Mouse (Mus musculus) ES-E14 (cell line): Measurements from ENCODE around the gene Cdc40. TPM values are rescaled to one million over a fixed set of nuclear protein-coding genes. Genes with fewer than 3 reads are reported as not detected.
A peak's percentile ranks its signal among the peaks of the same experiment; 100 is the strongest.

ENCODE experiments used
- DNase-seq: peaks from one replicate; pipeline ENCODE4 v3.0.0-alpha.2; 2013; ENCODE audit warnings: low read depth, low spot score
- H3K27ac ChIP-seq: 2 replicates; pipeline ENCODE4 v1.5.1; 2012; ENCODE audit warnings: low read depth, mild to moderate bottlenecking, low read length, moderate library complexity, mixed read lengths; ENCODE audit not compliant: poor library complexity, insufficient read depth, severe bottlenecking
- H3K36me3 ChIP-seq: 2 replicates; pipeline ENCODE4 v1.6.1; 2012; ENCODE audit warnings: mild to moderate bottlenecking, low read length, moderate library complexity, mixed read lengths; ENCODE audit not compliant: control insufficient read depth, poor library complexity, insufficient read depth, severe bottlenecking
- H3K4me1 ChIP-seq, 2 experiments: fragments of 150-350 bp in 1 of 2; sonication (generic) in 1 of 2; 2 replicates each; pipeline ENCODE4 v1.6.1; 2012; ENCODE audit warnings: low read length in 2 of 2, mild to moderate bottlenecking in 1 of 2, mixed read lengths in 1 of 2; ENCODE audit not compliant: control insufficient read depth in 2 of 2, insufficient read depth in 2 of 2, poor library complexity in 1 of 2
- H3K4me3 ChIP-seq, 2 experiments: fragments of 150-350 bp in 1 of 2; sonication (generic) in 1 of 2; 2 replicates each; pipeline ENCODE4 v1.5.1; 2012; ENCODE audit warnings: low read length in 2 of 2, low read depth in 1 of 2, mild to moderate bottlenecking in 1 of 2, mixed read lengths in 1 of 2; ENCODE audit not compliant: insufficient read depth in 1 of 2, poor library complexity in 1 of 2, severe bottlenecking in 1 of 2
- H3K9ac ChIP-seq: 2 replicates; pipeline ENCODE4 v1.6.1; 2012; ENCODE audit warnings: low read depth, mild to moderate bottlenecking, low read length, mixed read lengths; ENCODE audit not compliant: poor library complexity, insufficient read depth, severe bottlenecking
- H3K9me3 ChIP-seq: fragments of 150-350 bp; sonication (generic); 2 replicates; pipeline ENCODE4 v1.6.1; 2012; ENCODE audit warnings: low read depth, mild to moderate bottlenecking, low read length; ENCODE audit not compliant: control insufficient read depth, insufficient read depth
- CHD2 ChIP-seq: IDR thresholded peaks from 2 replicates; pipeline ENCODE4 v1.6.1; 2014; ENCODE audit warnings: mild to moderate bottlenecking, low read depth, low read length, inconsistent platforms
- HCFC1 ChIP-seq: IDR thresholded peaks from 2 replicates; pipeline ENCODE4 v1.6.1; 2012; ENCODE audit warnings: low read length, inconsistent platforms, borderline replicate concordance; ENCODE audit not compliant: insufficient read depth
- MAFK ChIP-seq: IDR thresholded peaks from 2 replicates; pipeline ENCODE4 v1.6.1; 2014; ENCODE audit warnings: mild to moderate bottlenecking, low read depth, low read length, inconsistent platforms; ENCODE audit not compliant: insufficient read depth
- ZC3H11A ChIP-seq: IDR thresholded peaks from 2 replicates; pipeline ENCODE4 v1.6.1; 2012; ENCODE audit warnings: low read depth, mild to moderate bottlenecking, inconsistent platforms, low read length, borderline replicate concordance
- ZNF384 ChIP-seq: IDR thresholded peaks from 2 replicates; pipeline ENCODE4 v1.6.1; 2012; ENCODE audit warnings: low read depth, low read length, inconsistent platforms
- in situ Hi-C, 2 experiments: fragments of 600-800 bp; cut with MboI; formaldehyde crosslinking; loops; one replicate each; pipeline ENCODE4 v1.15.1; 2025; ENCODE audit warnings: low sequenced_read_pairs in 2 of 2, inconsistent platforms in 1 of 2; ENCODE audit not compliant: unreplicated experiment in 2 of 2
- total RNA-seq: library from RNA; depleted of rRNA; stranded (reverse); fragments of 300-350 nt; gene quantifications from 2 replicates; pipeline ENCODE4 v1.2.3, GENCODE M21; 2012; rRNA removed

The Cdc40 gene
- 12.8 and 13.0 TPM in 2 replicates for total RNA-seq

DNA sequence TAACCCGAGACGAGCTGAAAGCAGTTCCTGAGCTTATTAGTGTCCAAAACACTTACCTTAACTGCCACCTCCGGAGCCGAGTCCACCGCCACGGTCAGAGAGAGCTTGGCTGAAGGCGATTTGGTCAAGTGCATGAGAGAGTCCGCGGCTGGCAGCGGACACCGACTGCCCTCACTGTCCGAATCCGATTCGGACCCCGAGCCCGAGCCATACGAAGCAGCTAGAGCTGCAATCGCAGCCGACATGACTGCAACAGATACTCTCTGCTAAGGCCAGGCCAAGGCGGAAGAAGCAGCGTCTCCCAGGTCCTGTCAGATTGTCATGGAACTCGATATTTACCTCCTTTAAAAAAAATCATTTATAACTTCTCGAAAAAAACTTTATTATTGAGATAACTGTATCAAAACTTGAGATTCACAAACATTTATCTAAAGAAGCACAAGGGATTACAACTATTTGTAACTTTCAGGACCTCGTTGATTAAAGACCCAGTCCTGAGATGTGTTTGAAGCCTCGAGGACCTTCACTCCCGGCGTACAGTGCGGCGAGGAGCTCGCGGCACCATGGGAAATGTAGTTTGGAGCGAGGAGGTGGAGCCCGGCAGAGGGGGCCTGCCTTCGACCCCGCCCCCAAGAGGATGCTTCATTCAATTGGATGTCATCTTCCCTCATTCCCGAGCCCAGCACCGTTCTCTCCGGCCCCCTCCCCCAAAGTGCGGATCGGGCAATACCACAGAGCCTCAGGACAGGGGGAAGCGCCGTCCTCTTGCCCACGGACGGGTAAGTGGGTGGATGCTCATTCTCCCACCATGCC is at the start of gene Cdc40, which contains the start of gene Wasf1:
Cdc40 (minus strand) TSS at position 481 of the 813 bp plus-strand sequence.
Wasf1 (plus strand) TSS at position 645 of the 813 bp plus-strand sequence.
- TF ChIP-seq MAFK (no peak), ZC3H11A (no peak), ZNF384 (no peak), HCFC1 (peak; percentile 96)
- Histone ChIP-seq H3K4me1 (peaks cover 0 to 2% of the 10 kb centered on the region in 2 experiments; a peak in 1 of 4 replicates), H3K4me3 (peak within 1 kb of the TSS; percentile 92 to 99), H3K27ac (peak within 1 kb of the TSS; percentile 90), H3K36me3 (no peaks in the 10 kb centered on the region), H3K9me3 (no peaks in the 10 kb centered on the region), H3K9ac (peak within 1 kb of the TSS; percentile 98)
- DNase-seq = peak; percentile 97
- in situ Hi-C loops = no loop called here

- Histone ChIP-seq H3K36me3 (no peaks in the 10 kb centered on the region), H3K4me3 (no peak overlapping the region), H3K27ac (no peak overlapping the region), H3K9ac (no peak overlapping the region), H3K4me1 (peaks cover 0 to 4% of the 10 kb centered on the region in 2 experiments; a peak in 1 of 4 replicates), H3K9me3 (no peaks in the 10 kb centered on the region)
- in situ Hi-C loops = no loop called here
- no peak for DNase-seq
- TF ChIP-seq ZC3H11A (no peak), ZNF384 (no peak), HCFC1 (no peak), MAFK (no peak), CHD2 (no peak)
These were observed 36.4 kb upstream of the Cdc40 start for GRCm38 (mm10) chr10:40919464-40919863.

DNA sequence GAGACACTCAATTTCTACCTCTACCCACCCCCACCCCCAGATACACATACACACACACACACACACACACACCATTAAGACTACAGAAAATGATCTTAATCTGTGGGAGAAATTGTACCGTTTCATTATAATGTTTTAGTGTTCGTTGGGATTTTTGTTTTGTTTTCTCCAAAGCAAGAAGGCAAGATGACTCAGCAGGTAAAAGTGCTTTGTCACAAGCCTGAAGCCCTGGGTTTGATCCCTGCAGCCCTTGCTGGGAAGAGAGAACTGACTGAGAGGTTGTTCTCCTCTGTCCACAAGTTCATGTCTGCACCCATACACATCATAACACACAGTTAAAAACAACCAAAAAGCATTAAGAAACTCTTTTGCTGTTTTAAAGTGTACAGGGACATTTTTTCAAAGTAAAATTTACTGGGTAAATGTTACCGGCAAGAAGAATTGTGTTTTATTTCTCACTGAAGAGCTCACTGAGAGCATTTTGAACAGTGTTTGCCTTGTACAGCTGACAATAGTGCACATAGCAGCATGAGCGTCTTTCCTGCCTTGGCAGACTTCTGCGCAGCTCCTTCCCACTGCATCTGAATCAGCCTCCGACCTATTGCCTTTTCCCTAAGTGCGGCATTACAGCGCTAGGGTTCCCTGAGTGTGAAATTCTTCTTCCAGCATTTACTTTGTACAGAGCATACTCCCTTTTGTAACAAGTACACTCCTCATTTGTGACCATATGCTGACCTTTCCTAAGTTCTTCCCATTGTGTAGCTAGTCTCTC is 35.7 kb upstream of the Cdc40 start:
- H3K4me1 ChIP-seq = peaks cover 0 to 4% of the 10 kb centered on the region in 2 experiments; a peak in 1 of 4 replicates
- H3K4me3 ChIP-seq = no peak overlapping the region
- no peak overlapping the region for H3K27ac ChIP-seq
- DNase-seq = no peak
- no peaks in the 10 kb centered on the region for H3K9me3 ChIP-seq
- H3K36me3 ChIP-seq = no peaks in the 10 kb centered on the region
- TF ChIP-seq MAFK (peak; percentile 85), ZC3H11A (no peak)
- H3K9ac ChIP-seq = no peak overlapping the region
- in situ Hi-C loops = no loop called here

DNA sequence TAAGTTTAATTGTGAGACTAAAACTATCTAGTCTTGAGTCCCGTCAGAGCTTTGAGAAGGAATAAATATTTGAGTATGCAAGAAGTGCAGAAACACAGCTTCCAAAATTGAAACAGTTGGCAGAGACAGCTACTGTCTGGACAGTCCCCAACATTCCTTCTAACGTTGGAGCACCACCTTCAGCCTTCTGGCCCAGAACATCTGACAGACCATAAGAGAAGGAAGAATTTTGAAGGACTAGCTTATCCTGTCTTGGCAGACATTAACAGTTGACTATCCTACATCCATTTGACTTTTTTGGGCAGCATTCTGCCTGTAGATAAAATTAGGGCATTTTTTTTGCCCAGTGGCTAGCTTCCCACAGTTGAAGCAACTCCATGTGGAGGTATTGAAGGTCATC is 32.1 kb upstream of the Cdc40 start:
- Histone ChIP-seq H3K9me3 (no peaks in the 10 kb centered on the region), H3K4me3 (no peak overlapping the region), H3K9ac (no peak overlapping the region), H3K36me3 (no peaks in the 10 kb centered on the region; the same call in 1 of the 2 replicates), H3K27ac (no peak overlapping the region), H3K4me1 (peaks cover 0 to 8% of the 10 kb centered on the region in 2 experiments; a peak in 1 of 4 replicates)
- TF ChIP-seq HCFC1 (no peak), CHD2 (no peak), ZC3H11A (no peak), MAFK (no peak), ZNF384 (no peak)
- no peak for DNase-seq
- in situ Hi-C loops = no loop called here
